Mouse (Mus musculus) activated CD4-positive, CD25-positive, alpha-beta regulatory T cell, adult 4 months (primary cell): ENCODE data around the gene Fam214b. TPM values are rescaled to one million over a fixed set of nuclear protein-coding genes. Genes with fewer than 3 reads are reported as not detected.

ENCODE experiments used
- ATAC-seq: one replicate; pipeline ENCODE4 v1.8.0; 2017
- polyA plus RNA-seq, 2 experiments: library from polyadenylated mRNA; unstranded; fragments of 100-300 nt; shearing (Covaris generic); gene quantifications; one replicate each; pipeline ENCODE4 v1.2.1; 2017

Gene Fam214b
- polyA plus RNA-seq: 1 to 10 TPM; 2.9 to 4.0 TPM

DNA sequence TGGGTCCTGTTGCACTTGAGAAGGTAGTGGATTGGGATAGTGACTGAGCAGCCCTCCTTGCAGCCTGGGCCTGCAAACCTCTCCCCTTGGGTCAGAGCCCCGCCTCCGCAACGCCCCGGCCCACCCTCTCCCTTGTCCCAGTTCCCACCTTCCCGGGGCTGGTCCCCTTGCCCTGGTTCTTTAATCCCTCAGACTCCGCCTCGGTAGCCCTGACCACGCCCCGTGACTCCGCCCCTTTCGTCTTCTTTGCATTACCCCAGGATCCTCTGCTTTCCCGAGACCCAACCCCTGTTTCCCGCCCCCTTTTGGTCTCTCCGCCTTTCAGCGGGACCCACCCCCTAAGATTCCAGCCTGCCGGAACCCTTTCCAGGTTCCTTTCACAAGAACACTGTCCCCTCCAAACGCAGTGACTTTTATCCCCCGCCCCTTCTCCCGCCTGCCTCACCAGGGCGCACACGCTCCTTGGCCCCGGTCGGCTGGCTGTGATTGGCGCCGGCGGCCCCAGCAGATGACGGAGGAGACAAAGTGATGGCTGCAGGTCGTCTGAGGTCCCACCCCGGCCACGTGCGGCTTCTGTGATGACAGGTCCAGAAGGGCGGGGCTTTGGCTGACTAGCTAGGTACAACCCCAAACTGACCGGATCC, at the start of gene Fam214b:
Gene Fam214b (minus strand): TSS at position 562 of the 644 bp plus-strand sequence.
- ATAC-seq: peak; percentile 71

DNA sequence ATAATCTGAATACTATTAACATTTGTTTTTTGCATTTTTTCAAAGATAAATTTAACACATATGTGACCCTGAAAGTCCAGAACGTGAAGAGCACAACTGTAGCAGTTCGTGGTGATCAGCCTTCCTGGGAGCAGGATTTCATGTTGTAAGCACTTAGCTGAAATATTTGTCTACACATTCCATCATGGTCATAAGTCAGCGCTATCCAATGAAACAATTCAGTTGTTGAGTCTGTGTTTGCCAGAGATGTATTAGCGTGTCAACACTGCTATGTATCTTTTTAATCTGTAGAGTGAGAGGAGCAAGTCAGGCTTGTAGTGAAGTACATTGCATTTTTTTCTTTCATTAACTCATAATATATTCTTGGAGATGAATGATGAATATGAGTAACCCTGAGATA, 45.2 kb upstream of the Fam214b start:
- ATAC-seq: no peak

DNA sequence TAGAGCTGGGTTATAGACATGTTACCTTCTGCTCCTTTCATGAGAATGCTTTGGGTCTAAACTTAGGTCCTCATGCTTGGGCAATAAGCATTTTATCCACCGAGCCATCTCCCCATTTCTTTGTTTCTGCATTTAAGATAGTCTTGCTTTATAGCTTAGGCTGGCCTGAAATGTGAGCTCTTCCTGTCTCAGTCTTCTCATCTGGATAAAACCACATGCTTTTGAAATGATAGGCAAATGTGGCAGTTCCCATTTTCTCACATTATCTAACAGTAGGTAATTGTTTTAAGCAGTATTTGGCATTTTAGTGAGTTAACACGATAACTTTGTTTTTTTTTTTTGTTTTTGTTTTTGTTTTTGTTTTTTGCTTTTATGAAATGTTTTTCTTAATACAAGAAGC, 43.9 kb upstream of the Fam214b start:
- no peak for ATAC-seq

DNA sequence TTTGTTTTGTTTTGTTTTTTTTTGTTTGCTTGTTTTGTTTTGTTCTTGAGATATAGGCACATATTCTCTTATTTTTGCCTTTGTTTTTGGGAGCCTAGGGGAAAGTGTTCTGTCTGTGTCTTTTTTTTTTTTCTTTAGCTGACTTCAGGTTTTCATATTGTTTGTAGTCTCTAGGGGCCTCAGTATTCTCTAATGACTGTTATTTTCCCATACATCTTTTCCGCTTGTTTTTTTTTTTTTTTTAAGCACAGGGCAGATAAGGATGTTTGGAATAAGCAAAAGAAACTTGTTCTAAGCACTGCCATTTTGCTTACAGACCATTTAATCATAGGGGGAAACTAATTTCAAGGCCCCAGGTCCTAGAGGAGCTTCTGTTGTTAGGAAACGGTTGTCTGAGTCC, 36.4 kb upstream of the Fam214b start:
- ATAC-seq: no peak

DNA sequence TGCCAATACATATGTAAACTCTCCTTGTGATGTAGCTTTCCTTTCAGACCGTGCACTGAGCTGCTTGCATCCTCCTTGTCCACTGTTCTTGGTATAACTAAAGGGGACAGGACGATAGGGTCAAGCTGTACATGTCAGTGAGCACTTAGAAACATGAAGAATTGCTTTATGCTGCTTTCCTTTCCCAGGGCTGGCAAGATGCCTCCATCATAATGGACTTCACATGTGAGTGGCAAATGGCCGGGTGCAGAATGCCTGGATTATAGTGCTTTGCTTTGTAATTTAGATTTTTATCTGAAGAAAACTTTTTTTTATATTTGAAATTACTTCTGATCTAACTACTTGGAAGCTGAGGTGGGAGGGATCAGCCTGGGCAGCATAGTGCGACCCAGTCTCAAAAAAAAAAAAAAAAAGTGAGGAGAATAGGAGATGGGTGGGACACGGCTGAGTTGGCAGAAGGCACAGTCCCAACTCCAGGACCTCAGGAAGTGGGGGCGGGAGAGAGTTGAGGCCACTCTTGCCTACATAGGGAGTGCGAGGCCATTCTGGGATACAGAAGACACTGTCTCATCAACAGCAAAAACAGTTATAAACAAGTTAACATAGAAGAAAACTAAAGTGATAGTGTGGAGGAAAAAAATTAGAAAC, 32.2 kb upstream of the Fam214b start:
- ATAC-seq: no peak

DNA sequence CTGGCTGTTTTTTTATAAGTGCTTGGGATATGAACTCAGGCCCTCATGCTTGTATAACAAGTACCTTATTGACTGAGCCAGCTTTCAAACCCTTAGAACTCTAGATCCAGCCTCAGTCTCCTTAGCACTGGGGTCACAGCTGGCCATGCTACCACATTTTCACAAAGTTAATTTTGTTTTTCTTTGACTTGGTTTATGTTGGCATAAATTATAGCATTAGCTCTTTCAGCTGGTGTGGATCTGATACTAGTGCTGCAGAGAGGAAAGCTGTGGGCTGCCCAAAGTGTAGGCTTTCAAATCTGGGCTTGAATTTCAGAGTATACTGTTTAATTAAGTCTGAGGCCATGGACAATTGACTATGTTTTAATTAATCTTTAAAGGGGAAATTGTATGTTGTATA, 28.9 kb upstream of the Fam214b start:
- no peak for ATAC-seq

DNA sequence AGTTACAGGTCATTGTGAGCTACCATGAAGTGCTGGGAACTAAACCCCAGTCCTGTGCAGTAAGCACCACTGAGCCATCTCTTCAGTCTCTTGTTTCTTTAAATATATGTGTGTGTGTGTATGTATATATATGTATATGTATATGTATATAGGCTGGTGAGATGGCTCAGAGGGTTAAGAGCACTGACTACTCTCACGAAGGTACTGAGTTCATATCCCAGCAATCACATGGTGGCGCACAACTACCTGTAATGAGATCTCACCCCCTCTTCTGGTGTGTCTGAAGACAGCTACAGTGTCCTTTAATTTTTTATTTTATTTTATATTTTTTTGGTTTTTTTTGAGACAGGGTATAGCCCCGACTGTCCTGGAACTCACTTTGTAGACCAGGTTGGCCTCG, 19.5 kb upstream of the Fam214b start:
- no peak for ATAC-seq

DNA sequence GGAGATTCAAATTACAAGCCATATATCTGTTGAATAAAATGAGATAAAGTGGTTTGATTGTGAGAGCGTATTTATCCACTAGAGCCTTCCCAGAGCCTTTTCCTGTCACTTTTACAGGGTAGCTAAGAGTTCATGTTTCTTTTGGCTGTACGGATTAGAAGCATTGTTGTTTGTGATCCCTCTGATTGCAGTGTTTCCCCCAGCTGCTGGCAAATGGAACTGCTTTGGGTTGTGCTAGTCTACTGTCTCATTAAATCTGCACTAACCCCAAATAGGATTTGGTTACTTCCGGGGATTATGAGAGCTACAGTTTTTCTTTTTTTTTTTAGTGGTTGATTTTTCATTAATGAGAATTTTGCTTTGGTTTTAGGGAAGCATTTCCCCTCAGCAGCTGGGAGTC, 14.3 kb upstream of the Fam214b start:
- no peak for ATAC-seq

DNA sequence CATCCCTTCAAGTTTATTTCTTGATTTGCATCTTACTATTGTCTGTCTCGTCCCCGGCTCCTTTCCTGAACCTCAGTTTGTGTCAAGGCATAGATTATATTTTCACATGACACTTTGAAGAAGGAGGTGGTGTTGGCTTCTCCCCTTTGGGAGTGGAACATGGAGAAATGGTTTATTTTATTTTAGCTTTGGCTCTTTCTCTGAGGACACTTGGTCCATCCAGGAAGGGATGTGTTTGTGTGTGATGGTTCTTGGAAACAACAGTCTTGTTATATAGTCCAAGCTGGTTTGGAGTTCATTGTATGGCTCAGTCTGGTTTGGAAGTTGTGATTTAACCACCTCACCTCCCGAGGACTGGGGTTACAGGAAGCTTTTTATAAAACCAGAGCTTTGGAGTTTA, 13.7 kb upstream of the Fam214b start:
- ATAC-seq: no peak

DNA sequence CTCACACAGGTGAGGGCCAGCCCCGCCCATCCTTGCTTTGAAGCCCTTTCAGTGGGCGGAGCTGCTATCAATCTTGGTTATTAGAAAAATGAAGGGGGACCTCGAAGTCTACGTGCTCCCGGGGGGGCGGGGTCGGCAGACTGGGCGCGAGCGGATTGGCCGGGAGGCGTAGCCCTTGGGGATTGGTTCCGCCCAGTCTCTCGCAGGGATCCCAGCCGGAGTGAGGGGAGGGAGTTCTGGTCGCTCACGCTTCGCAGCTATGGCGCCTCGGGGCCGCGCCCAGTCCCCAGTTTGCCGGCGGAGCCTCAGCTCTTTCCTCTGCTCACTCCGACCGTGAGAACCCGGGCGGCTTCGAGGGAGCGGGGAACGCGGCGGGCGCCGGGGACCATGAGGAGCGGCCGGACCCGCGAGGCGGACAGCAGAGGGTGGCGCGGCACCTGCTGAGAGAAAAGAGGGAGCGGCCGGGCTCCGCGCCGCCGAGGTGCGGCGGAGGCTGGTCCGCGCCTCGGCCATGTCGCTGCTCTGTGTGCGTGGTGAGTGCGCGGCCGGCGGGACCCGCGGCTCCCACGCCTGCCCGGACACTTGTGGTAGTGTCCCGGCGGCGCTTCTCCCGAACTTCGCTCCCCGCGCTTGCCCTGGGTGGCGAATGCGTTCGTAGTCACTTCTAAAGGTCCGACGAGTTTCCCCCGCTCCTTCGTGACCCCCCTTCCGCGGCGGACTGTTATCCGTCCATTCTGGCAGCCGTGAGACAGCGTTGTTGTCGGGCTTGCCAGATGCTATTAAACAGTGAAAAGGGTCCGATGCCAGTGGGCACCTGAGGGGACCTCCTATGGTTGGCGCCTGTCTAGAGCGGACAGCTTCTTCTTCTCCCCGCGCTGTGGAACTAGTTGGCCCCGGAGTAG, 13.0 kb upstream of the Fam214b start, which contains the start of gene Unc13b:
Gene Unc13b (plus strand): TSS at position 201 of the 902 bp plus-strand sequence.
- ATAC-seq: peak; percentile 86

DNA sequence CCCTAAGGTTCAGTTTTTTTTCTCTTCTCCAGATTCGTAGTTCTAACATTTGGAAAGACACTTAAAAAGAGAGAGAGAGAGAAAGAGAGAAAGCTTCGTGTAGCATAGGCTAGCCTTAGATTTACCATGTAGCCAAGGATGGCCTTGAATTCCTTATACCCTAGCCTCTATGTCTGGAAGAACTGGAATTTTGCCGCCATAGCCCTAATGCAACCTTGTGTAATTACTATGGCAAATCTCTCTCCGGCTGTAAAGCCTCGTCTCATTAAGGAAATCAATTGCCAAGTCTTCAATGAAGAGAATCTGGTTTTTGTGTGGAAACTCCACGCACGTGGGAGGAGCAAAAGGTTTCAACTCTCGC, 12.4 kb upstream of the Fam214b start:
- no peak for ATAC-seq

DNA sequence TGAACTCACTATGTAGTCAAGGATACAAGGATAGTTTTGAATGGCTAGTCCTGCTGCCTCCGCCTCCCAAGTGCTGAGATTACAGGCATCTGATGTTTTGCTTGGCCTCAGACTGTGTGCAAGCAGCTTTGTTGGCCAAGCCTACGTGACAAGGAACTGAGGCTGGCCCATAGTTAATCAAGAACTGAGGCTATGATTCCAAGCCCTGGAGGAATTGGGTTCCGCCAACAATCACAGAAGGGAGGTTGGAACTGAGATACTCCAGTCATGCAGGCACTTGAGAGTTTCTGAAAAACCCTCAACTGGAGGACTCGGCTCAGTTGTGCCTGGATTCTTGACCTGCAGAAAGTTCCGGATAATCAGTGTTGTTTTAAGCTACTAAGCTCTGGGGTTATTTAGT, 11.6 kb upstream of the Fam214b start:
- ATAC-seq: no peak

DNA sequence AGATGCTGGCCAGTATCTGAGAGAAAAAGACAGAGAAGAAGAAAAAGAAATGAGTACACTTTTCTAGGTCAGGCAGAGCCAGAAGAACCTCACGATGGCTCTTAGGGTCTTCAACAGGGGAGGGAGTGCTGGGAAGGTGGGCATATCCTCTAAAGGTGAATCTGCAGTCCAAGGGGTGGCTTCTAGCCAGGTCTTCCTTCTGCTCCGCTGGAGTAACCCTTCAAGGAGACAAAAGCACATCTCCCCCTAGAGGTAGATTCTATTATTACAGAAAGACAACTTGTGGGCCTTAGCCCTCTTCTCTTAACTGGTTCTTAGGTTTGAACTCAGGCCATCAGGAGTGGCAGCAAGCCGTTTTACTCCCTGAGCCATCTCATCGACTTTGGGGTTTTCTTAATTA, 6.6 kb upstream of the Fam214b start:
- ATAC-seq: peak; percentile 79

DNA sequence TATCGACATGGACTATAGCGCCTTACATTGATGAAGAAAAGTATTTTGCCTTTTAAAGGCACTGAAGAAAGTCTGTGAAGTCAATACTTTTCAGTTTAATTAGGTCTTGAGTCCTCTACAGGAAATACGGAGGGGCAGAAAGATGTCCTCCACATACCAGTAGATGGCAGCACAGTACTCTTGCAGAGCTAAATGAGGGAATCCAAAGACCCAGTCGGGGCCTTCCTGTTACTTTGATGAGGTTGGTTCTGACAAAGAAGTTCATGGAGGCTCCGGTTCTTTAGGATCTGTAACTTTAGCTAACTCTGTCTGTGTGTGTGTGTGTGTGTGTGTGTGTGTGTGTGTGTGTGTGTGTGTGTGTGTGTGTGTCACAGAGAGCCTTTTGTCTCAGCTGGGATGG, 1.2 kb upstream of the Fam214b start:
- peak; percentile 41 for ATAC-seq

DNA sequence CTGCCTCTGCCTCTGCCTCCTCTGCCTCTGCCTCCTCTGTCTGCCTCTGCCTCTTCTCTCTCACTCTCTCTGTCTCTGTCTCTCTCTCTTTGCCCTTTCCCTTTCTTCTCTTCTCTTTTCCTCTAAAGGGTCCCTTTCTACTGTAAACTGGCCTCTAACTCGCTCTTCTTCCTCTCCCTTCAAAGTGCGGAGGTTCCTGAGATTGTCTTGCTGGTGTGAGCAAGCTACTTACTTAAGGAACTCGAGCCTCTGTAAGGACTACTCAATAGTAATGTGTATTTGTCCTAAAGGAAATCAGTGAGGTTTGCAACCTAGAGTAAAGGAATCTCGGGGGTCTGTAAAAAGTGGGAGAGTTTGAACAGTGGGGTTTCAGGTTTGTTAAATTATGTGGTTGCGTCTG, 587 bp upstream of the Fam214b start:
- ATAC-seq: no peak

DNA sequence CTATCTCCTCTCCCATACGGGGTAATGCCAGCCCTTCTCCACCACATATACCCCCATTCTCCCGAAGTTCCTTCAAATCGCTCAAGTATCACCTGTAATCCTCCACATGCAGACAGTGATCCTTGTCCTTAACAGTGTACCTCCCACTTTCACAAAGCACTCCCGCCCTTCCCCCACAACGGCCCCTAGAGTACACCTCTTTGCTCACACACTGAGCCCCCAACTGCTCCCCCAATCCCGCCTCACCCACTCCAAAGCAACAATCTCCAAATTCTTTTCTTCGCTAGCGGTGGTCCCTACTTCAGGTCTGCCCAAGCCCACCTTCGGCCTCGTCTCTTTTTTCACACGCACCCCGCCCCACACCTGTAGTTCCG, 748 bp downstream of the Fam214b start:
- ATAC-seq: no peak

DNA sequence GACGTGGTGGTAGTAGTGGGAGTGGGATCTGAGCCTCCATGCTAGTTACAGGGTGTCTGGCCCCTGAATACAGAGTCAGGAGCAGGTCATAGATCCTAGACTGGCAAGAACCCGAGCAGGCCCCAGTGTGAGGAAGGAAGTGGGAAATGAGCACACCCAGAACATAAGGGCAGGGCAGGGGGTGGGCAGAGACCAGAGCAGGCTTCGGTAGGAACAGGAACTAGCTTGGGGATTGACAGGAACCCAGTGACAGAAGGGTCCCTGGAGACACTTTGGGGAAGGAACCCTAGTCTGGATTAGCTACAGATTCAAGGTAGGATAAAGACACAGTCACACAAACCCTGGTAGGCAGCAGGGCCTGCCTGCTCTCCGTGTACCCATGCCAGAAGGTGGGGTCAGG, 1.3 kb downstream of the Fam214b start:
- no peak for ATAC-seq

DNA sequence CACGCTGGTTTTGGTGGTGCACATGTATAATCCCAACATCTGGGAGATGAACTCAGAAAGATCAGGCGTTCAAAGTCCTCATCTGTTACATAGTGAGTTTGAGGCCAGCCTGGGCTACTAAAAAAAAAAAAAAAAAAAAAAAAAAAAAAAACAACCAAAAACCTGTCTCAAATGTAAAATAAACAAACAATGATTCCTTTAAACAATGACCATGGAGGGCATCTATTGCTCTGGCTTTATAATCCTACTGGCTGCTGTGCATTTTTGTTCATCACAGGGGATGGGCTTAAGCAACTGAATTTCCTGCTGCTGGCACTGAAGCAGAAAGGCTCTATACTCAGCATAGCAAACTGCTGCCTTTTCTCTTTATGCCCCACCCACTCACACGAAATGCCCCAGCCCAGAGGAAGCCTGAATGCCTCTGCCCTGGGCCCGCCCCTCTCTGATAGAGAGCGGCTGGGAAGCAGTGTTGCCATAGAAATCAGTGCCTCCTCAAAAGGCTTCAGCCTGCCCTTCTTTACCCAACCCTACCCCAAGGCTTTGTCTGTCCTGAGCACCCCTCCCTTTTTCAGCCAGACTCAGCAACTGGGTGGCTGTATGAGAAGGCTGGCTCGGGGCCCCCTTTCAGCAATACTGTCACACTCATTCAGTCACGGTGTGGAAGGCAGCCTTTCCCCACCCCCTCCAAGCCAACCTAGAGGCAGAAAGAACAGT, 2.2 kb downstream of the Fam214b start:
- peak; percentile 57 for ATAC-seq

DNA sequence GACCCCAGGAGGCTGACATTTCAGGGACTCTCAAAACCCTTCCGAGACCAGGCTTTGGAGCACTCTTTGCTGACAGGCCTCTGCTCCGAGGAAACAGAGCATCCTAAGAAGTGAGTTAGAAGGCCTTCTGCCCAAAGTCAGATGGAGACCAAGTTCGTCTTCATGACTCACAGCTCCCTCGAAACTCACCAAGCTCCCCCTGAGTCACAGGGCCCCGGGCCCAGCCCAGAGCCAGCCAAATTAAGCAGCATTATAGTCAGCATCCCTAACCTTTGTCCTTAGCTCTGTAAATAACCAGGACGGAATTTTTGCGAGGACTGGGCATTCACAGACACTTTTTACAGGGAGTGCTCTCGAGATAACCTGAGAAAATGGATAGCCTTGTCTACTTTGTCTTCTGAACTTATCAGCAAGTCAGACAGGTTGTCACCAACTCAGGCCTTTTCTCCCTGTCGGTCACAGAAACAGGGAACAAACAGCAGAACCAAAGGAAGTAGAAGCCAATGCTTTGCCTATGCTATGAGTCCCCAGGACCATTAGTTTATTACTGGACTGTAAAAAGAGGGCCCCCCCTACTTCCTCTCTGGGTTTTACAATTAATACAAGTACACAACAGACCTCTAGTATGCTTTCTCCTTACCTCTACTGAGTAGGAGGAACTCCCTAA, 5.0 kb downstream of the Fam214b start:
- no peak for ATAC-seq

DNA sequence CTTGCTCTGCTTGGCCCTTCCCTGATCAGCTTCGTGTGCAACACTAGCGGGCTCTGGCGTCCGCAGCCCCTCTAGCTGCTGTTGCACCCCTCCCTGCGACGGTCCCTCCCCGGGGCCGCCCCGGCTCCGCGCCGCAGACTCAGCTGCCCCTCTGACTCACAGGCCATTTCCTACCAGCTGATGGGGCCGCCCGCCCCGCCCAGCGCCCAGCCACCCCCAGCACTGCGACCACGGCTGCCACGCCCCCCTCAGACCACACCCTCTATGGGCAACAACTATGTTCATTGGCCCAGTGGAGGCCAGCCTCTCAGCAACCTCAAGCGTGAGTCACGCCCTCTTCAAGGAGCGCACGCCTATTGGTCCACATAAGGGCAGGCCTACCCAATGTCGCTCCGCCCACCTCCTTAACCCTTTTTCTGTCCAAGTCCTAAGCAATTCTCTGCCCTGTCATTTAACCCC, 5.9 kb downstream of the Fam214b start:
- ATAC-seq: peak; percentile 89

DNA sequence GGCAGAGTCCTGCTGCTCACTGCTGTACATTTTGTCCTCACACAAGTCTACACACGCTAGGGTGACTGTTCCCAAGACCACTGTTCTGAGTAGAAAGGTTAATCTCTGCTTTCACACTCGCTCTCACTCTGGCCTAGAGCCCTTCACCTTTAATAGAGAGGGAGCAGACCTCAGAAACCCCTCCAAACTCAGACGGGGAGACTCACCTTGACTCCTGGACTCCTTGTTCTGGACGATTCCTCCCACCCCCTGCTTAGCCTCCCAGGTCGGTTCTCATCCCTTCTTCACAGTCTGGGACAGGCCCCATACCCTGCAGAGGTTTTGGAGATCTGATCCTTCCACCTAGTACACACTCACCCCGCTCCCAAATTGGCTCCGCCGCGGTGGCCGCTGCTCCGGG, 6.4 kb downstream of the Fam214b start:
- no peak for ATAC-seq
